9 mouse cellular contexts compared by ENCODE assay signal in the genomic region with DNA sequence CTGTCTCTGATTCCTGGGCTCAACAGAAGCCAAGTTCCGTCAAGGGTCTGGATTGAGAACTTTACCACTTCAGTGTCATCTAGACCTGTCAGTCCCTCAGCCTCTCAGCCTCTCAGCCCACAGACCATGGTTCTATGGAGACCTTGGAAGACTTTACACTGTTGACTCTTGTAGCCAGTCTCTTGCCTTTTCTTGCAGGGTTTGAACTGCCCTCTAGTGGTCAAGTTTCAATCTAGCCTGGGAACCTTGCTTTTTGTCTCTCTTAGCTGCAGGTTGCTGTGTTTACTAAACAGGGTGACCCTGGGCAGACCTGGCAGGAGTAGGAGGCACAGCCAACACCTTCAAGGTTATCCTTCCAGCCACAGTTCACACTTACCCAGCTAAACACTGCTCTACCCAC.
DNase-seq lines count a peak whose midpoint lies in the region; ATAC-seq and TF ChIP-seq lines count a peak whose summit lies in the region.
"Had no signal": no experiment of that assay in that cellular context is flagged by ENCODE, and none has a peak within 500 bp of the region (broad histone marks: within the 10 kb centered on the region; RNA-seq: fewer than 3 reads in every experiment).

No protein-coding gene starts in this region.

- H3K27me3 ChIP-seq in heart, embryonic 12.5 days (replicated peaks): 0 out of 2 replicates have a peak, but pooled peaks cover 6% of the 10 kb centered on the region
- H3K27me3 ChIP-seq in testis, adult 2 months (ENCODE audit: control insufficient read depth, insufficient read depth, low read length): no peaks in the 10 kb centered on the region
- no peaks in the 10 kb centered on the region for H3K27me3 ChIP-seq in midbrain, embryonic 11.5 days (ENCODE audit: control insufficient read depth, insufficient read depth, low read length)

- H3K27ac ChIP-seq in heart, embryonic 12.5 days (ENCODE audit: poor library complexity, severe bottlenecking): no peak overlapping the region
- no peak overlapping the region for H3K27ac ChIP-seq in testis, adult 2 months (ENCODE audit: control insufficient read depth, insufficient read depth, low read depth, low read length)
- H3K27ac ChIP-seq in midbrain, embryonic 11.5 days (ENCODE audit: low read depth, low read length): no peak overlapping the region

- DNase-seq in heart, postnatal 10 days: peak; percentile 12 to 26
- no peak for DNase-seq in testis, postnatal 14 days (ENCODE audit: low spot score)
- peak; percentile 10 to 38 for DNase-seq in frontal cortex, postnatal 36 days (ENCODE audit: low spot score in 2 of 2)
- peak; percentile 73 for DNase-seq in retina, postnatal 1 day
- no peak for DNase-seq in gastrocnemius, postnatal 4 days (ENCODE audit: low spot score in 2 of 2)
- no peak for DNase-seq in midbrain, embryonic 11.5 days (ENCODE audit: low spot score, missing footprints)

- H3K9ac ChIP-seq in heart, embryonic 12.5 days: no peak overlapping the region
- H3K9ac ChIP-seq in midbrain, embryonic 11.5 days (ENCODE audit: low read length): no peak overlapping the region

- peak; percentile 9; the same call in 1 of the 2 replicates for TF ChIP-seq CTCF in testis, adult 2 months (IDR thresholded peaks at IDR 0.05; ENCODE audit: control insufficient read depth, insufficient read depth, insufficient replicate concordance, low read depth, low read length)

- 57% methylated on average over 1 of the region's 1 CpGs for WGBS in heart, embryonic 12.5 days
- 38% methylated on average over 1 of the region's 1 CpGs for WGBS in midbrain, embryonic 11.5 days

- no peaks in the 10 kb centered on the region for H3K36me3 ChIP-seq in heart, embryonic 12.5 days
- no peaks in the 10 kb centered on the region for H3K36me3 ChIP-seq in testis, adult 2 months (ENCODE audit: control insufficient read depth, insufficient read depth, low read length)
- no peaks in the 10 kb centered on the region for H3K36me3 ChIP-seq in midbrain, embryonic 11.5 days (ENCODE audit: control insufficient read depth, insufficient read depth, low read length)

- H3K9me3 ChIP-seq in heart, embryonic 12.5 days (replicated peaks): no peaks in the 10 kb centered on the region
- no peaks in the 10 kb centered on the region for H3K9me3 ChIP-seq in midbrain, embryonic 11.5 days (ENCODE audit: control insufficient read depth, low read length)

- no peak overlapping the region for H3K4me3 ChIP-seq in heart, embryonic 12.5 days
- H3K4me3 ChIP-seq in testis, adult 2 months (ENCODE audit: control insufficient read depth, low read depth, low read length): no peak overlapping the region
- H3K4me3 ChIP-seq in midbrain, embryonic 11.5 days (ENCODE audit: low read depth, low read length): no peak overlapping the region
- H3K4me3 ChIP-seq: megakaryocyte, embryonic 14.5 days had no signal

- no peaks in the 10 kb centered on the region for H3K4me1 ChIP-seq in heart, embryonic 12.5 days (replicated peaks)
- no peaks in the 10 kb centered on the region for H3K4me1 ChIP-seq in testis, adult 2 months (ENCODE audit: control insufficient read depth, insufficient read depth, low read length)
- H3K4me1 ChIP-seq in midbrain, embryonic 11.5 days (ENCODE audit: control insufficient read depth, insufficient read depth, low read length): no peaks in the 10 kb centered on the region

- TF ChIP-seq POLR2A in testis, adult 2 months (IDR thresholded peaks at IDR 0.05; ENCODE audit: control insufficient read depth, low read depth, low read length): no peak

- H3K4me2 ChIP-seq in heart, embryonic 12.5 days: no peak overlapping the region
- no peak overlapping the region for H3K4me2 ChIP-seq in midbrain, embryonic 11.5 days

- intact Hi-C loops in heart, postnatal 10 days (cut with DNase I): loop anchor here (5.0 to 10.0 kb wide), 3 partner anchors 170 to 355 kb away; no protein-coding TSS in a partner anchor

- ATAC-seq in heart, embryonic 12.5 days (ENCODE audit: insufficient number of reproducible peaks, low FRiP score): no peak
- no peak for ATAC-seq in midbrain, embryonic 11.5 days (ENCODE audit: low FRiP score)

Comparison
In these comparisons a context has a peak if more than half of its experiments do, and no peak if none do; other contexts are left out.
1. DNase-seq: peak in heart, postnatal 10 days (2 of 2), frontal cortex, postnatal 36 days (2 of 2) and retina, postnatal 1 day (single experiment); none in testis, postnatal 14 days (single experiment), gastrocnemius, postnatal 4 days (0 of 2) and midbrain, embryonic 11.5 days (single experiment).